Mouse (Mus musculus): Measurements from ENCODE around the gene Ets1. TPM values are rescaled to one million over a fixed set of nuclear protein-coding genes. Genes with fewer than 3 reads are reported as not detected.

Ets1 gene
- polyA plus RNA-seq, 1 experiment from 2014 or later, result 25.2 TPM

DNA sequence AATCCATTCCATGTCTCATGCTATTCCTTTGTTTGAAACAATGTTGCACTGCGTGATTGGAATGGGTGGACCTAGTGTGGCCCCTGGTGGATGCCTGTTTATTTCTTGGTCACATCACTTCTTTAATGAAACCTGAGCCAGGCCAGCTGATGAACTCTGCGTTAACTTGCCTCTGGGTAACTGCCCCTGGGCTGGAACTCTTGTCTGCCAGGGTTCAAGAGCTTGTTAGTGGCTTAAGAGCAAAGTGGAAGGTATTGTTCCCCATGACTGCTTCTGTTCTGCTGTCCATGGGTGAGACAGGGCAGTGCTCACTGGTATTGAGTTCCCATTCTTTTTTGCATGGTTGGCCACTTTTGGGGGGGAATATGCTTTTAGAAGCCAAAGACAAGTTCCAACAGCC lies 85.1 kb downstream of the Ets1 start:
- Histone ChIP-seq H3K9ac (no peak overlapping the region), H3K9me3 (no peaks in the 10 kb centered on the region), H3K27me3 (peaks cover 49% of the 10 kb centered on the region), H3K36me3 (no peaks in the 10 kb centered on the region), H3K4me3 (no peak overlapping the region), H3K4me2 (no peak overlapping the region), H3K27ac (replicated peaks) (no peak overlapping the region), H3K4me1 (replicated peaks) (peaks cover 21% of the 10 kb centered on the region)
- 57% methylated on average over 2 of the region's 2 CpGs for WGBS
- no peak for ATAC-seq (ENCODE audit: low read depth)

DNA sequence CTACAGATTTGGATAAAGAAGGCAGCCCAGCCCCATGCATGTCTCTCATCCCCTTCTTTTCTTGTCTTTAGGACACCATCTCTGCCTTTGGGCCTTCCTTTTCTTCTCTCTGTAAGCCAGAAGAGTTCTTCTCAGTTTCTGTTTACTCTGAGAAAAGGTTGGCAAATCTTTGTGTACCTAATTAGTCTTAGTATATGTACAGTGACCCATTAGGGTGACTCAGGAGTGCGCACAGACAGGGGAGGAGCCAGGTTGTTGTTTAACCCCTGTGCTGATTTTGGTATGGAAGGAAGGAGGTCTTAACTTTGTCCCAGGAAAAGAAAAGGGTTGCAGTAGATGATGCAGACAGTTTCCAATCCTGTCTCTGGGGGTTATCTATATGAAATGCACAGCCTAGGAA lies 86.2 kb downstream of the Ets1 start:
- H3K9ac ChIP-seq, result no peak overlapping the region
- 97% methylated on average over 1 of the region's 1 CpGs for WGBS
- H3K4me2 ChIP-seq, result no peak overlapping the region
- H3K4me1 ChIP-seq (replicated peaks), result peaks cover 13% of the 10 kb centered on the region
- H3K4me3 ChIP-seq, result no peak overlapping the region
- peaks cover 43% of the 10 kb centered on the region for H3K27me3 ChIP-seq
- H3K9me3 ChIP-seq, result no peaks in the 10 kb centered on the region
- H3K27ac ChIP-seq (replicated peaks), result no peak overlapping the region
- no peaks in the 10 kb centered on the region for H3K36me3 ChIP-seq
- no peak for ATAC-seq (ENCODE audit: low read depth)

DNA sequence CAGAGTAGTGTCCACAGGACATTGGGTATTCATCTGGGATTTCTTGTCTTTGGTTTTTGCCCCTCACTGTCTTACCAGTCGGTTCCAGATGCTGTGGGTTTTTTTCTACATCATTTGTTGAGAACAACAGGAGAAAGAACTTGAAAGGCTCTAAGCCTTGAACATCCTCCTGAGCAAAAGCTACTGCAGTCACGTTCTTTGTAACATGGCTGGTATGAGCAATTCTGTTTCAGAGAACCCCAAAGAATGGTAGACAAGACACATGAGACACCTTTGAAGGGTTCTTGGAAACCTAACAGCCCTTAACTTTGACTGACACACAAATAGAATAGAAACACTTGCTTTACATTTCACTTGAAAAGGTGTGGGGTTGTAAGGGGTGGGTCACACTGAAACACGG lies 86.9 kb downstream of the Ets1 start:
- 73% methylated on average over 3 of the region's 3 CpGs for WGBS
- Histone ChIP-seq H3K36me3 (no peaks in the 10 kb centered on the region), H3K27ac (replicated peaks) (no peak overlapping the region), H3K4me1 (replicated peaks) (peaks cover 9% of the 10 kb centered on the region; the same call in 1 of the 2 replicates), H3K4me2 (no peak overlapping the region), H3K27me3 (peaks cover 36% of the 10 kb centered on the region), H3K9me3 (no peaks in the 10 kb centered on the region), H3K4me3 (no peak overlapping the region), H3K9ac (no peak overlapping the region)
- ATAC-seq (ENCODE audit: low read depth), result no peak

DNA sequence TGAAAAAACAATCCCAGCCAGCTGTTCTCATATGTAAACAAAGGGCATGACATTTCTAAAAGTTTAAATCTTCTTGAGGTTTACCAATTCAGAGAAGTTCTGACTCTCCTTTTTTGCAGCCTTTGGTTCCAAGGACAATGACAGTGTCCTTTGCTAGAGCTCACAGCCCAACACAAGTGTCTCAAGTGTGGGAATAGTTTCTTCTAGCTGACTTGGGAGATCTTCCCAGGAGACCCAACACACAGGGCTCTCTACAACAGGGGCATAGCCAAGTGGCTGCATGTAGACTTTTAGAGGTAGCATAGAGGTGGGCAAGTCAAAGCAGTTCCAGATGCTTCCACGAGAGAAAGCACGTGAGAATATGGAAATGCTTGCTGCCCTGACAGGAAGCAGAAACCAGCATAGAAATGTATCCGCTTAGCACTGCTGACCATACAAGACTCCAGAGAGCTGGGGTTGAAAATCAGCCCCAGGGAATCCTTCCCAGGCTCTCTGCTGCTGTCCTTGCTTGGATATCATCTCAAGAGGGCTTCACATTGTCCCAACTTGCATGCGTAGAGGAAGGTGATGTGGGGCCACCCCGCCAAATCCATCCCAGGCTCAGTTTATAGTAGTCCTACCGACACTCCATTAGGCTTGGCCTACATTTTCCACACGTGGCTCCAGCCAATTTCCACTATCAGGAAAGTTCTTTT lies 88.3 kb downstream of the Ets1 start:
- H3K4me1 ChIP-seq (replicated peaks), result peaks cover 9% of the 10 kb centered on the region; the same call in 1 of the 2 replicates
- H3K9me3 ChIP-seq, result no peaks in the 10 kb centered on the region
- peaks cover 22% of the 10 kb centered on the region for H3K27me3 ChIP-seq
- no peaks in the 10 kb centered on the region for H3K36me3 ChIP-seq
- ATAC-seq (ENCODE audit: low read depth), result no peak
- 91% methylated on average over 7 of the region's 7 CpGs for WGBS
- H3K4me3 ChIP-seq, result no peak overlapping the region
- H3K4me2 ChIP-seq, result no peak overlapping the region
- no peak overlapping the region for H3K9ac ChIP-seq
- no peak overlapping the region for H3K27ac ChIP-seq (replicated peaks)

DNA sequence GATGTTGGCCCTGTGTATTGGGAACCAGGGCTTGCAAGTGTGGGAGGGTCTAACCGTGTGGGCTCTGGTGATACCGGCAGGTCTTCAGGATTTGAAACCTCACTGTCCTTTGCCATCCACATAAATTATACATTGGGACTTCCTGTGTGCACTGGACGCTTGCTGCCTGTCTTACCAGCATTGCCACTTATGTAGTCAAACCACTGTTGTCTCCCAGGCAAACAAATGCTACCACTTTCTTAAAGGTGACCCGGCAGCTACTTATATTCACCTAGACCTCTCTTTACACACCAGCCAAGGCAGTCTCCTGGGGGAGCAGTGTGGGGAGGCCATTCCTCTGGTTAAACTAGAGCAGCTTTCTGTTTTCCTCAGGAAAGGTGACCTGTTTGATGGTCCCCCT lies 89.9 kb downstream of the Ets1 start:
- WGBS, result 88% methylated on average over 4 of the region's 4 CpGs
- Histone ChIP-seq H3K9ac (no peak overlapping the region), H3K27me3 (peaks cover 8% of the 10 kb centered on the region; the same call in 1 of the 2 replicates), H3K4me2 (no peak overlapping the region), H3K4me3 (no peak overlapping the region), H3K9me3 (no peaks in the 10 kb centered on the region), H3K4me1 (replicated peaks) (peaks cover 5% of the 10 kb centered on the region; the same call in 1 of the 2 replicates), H3K36me3 (no peaks in the 10 kb centered on the region), H3K27ac (replicated peaks) (no peak overlapping the region)
- ATAC-seq (ENCODE audit: low read depth), result no peak

DNA sequence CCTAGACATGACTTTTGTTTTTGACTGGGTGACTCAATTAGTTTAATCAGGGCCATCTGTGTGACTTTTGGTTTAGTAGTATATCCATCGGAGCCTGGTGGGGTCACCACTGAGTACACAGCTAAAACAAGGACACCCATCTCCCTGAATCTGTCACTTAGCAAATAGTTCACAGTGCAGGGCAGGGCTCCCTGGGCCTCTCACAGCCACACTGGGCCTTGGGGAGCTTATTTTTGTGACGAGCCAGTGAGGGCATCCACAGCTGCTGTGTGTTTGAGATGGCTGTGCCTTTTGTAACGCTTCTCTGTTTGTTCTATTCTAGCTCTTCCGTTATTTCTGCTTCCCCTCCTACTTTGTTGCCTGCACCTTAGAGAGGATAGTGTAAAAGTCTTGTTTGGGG lies 90.6 kb downstream of the Ets1 start:
- no peak overlapping the region for H3K4me3 ChIP-seq
- 0 out of 2 replicates have a peak, but pooled peaks cover under 1% of the 10 kb centered on the region for H3K27me3 ChIP-seq
- H3K9ac ChIP-seq, result no peak overlapping the region
- ATAC-seq (ENCODE audit: low read depth), result no peak
- H3K9me3 ChIP-seq, result no peaks in the 10 kb centered on the region
- no peak overlapping the region for H3K4me2 ChIP-seq
- H3K36me3 ChIP-seq, result no peaks in the 10 kb centered on the region
- 79% methylated on average over 4 of the region's 4 CpGs for WGBS
- H3K27ac ChIP-seq (replicated peaks), result no peak overlapping the region
- no peaks in the 10 kb centered on the region for H3K4me1 ChIP-seq (replicated peaks)

DNA sequence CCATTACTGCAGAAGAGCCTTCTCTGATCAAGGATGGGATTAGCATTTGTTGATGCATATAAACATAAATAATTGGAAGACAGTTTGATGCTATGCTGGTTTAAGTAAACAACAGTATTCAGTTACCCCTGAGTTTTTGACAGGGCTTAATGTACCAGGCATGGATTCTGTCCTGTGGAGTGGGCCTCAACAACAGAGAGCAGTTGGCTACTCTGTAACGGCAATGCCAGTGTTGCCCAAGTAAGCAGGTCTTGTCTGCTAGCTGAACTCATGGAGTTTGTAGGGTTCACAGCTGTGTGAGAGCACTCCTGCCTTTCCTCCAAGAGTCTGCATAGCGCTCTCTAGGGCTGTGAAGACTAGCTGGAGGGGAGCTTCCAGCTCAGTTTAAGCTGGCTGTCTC lies 91.0 kb downstream of the Ets1 start:
- Histone ChIP-seq H3K4me2 (no peak overlapping the region), H3K36me3 (no peaks in the 10 kb centered on the region), H3K27ac (replicated peaks) (no peak overlapping the region), H3K4me1 (replicated peaks) (no peaks in the 10 kb centered on the region), H3K4me3 (no peak overlapping the region), H3K9ac (no peak overlapping the region), H3K27me3 (no peaks in the 10 kb centered on the region), H3K9me3 (no peaks in the 10 kb centered on the region)
- WGBS, result 96% methylated on average over 2 of the region's 2 CpGs
- ATAC-seq (ENCODE audit: low read depth), result no peak

DNA sequence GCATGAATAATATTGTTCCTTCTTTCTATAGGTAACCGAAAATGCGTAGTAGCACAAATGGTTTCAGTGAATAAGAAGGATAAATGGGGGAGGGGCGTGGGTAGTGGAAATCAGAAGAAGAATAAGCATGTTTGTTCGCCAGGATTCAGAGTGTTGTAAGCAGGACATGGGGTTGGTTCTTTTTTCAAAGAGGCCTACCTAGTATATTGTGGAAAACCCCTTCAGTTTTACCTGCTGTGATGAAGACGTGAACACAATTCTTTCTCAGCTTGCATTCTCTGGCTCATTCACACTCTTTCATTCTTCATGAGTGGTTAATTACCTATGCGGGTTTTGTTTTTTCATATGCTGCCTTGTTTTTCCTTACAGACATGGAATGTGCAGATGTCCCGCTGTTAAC lies 92.3 kb downstream of the Ets1 start:
- no peak for ATAC-seq (ENCODE audit: low read depth)
- no peak overlapping the region for H3K27ac ChIP-seq (replicated peaks)
- no peaks in the 10 kb centered on the region for H3K36me3 ChIP-seq
- no peak overlapping the region for H3K9ac ChIP-seq
- H3K9me3 ChIP-seq, result no peaks in the 10 kb centered on the region
- 74% methylated on average over 7 of the region's 7 CpGs for WGBS
- H3K4me1 ChIP-seq (replicated peaks), result no peaks in the 10 kb centered on the region
- H3K4me2 ChIP-seq, result no peak overlapping the region
- no peaks in the 10 kb centered on the region for H3K27me3 ChIP-seq
- H3K4me3 ChIP-seq, result no peak overlapping the region

DNA sequence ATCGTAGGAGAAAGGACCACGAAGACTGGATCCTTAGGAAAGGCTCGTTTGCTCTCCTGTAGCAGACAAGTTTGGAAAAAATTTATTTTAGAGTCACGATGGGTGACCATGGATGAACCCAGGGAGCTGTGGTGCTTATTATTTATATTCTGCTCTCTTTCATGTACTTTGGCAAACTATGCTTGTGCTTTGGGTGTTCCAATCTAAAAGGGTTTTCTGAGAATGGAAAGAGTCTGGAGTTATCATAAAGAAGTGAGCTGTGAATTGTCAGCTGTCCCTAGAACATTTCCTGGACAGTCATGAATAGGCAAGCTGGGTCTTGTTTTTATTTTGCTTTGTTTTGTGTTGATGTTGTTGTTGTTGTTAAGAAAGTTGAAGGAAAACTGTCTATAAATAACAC lies 92.8 kb downstream of the Ets1 start:
- Histone ChIP-seq H3K4me1 (replicated peaks) (no peaks in the 10 kb centered on the region), H3K9me3 (no peaks in the 10 kb centered on the region), H3K4me2 (no peak overlapping the region), H3K27ac (replicated peaks) (no peak overlapping the region), H3K9ac (no peak overlapping the region), H3K36me3 (no peaks in the 10 kb centered on the region), H3K4me3 (no peak overlapping the region), H3K27me3 (no peaks in the 10 kb centered on the region)
- ATAC-seq (ENCODE audit: low read depth), result no peak
- WGBS, result 66% methylated on average over 4 of the region's 4 CpGs

DNA sequence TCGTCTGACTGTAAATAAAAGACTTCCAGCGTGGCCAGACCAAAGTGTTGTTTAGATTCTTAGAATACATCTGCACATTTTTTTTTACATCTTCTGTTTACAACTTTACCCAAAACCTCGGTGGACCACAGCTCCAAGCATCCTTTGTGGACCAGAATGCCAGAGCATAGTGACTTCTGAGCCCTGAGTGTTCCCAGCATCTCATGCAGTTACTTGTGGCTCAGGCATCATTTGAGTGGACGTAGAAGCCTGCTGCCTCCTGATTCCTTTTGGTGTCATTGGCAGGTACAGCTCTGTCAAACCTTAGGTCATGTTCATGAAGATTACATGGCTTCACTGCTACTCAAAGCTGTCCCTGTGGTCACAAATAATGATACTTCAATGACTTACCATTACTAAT lies 93.2 kb downstream of the Ets1 start:
- Histone ChIP-seq H3K9ac (no peak overlapping the region), H3K4me2 (no peak overlapping the region), H3K4me3 (no peak overlapping the region), H3K27me3 (no peaks in the 10 kb centered on the region), H3K9me3 (no peaks in the 10 kb centered on the region), H3K36me3 (no peaks in the 10 kb centered on the region), H3K4me1 (replicated peaks) (no peaks in the 10 kb centered on the region), H3K27ac (replicated peaks) (no peak overlapping the region)
- WGBS, result 81% methylated on average over 4 of the region's 4 CpGs
- no peak for ATAC-seq (ENCODE audit: low read depth)

DNA sequence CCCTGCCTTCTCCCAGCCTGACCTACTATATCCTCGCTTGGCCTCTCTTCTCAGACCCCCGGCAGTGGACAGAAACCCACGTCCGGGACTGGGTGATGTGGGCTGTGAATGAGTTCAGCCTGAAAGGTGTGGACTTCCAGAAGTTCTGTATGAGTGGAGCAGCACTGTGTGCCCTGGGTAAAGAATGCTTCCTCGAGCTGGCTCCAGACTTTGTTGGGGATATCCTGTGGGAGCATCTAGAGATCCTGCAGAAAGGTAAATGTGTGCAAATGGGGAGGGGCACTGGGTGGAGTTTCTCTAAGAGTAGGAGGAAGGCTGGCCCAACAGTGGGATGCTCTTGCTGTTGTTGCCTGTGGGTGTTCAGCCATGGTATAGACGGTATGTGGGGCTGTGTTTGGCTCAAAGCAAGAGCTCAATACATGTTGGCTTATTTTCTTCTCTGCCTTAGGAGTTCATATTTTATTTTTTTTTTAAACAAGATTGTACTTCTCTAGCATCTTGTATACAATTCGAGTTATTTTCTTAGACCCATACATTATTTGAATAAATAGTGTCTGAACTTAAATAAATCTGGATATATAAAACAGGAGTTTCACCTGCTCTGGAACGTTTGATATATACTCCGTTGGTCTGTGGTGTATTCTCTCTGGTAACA lies 94.1 kb downstream of the Ets1 start:
- Histone ChIP-seq H3K4me3 (no peak overlapping the region), H3K36me3 (no peaks in the 10 kb centered on the region), H3K4me2 (no peak overlapping the region), H3K9ac (no peak overlapping the region), H3K9me3 (no peaks in the 10 kb centered on the region), H3K27ac (replicated peaks) (no peak overlapping the region), H3K4me1 (replicated peaks) (no peaks in the 10 kb centered on the region), H3K27me3 (no peaks in the 10 kb centered on the region)
- no peak for ATAC-seq (ENCODE audit: low read depth)
- WGBS, result 86% methylated on average over 9 of the region's 9 CpGs

DNA sequence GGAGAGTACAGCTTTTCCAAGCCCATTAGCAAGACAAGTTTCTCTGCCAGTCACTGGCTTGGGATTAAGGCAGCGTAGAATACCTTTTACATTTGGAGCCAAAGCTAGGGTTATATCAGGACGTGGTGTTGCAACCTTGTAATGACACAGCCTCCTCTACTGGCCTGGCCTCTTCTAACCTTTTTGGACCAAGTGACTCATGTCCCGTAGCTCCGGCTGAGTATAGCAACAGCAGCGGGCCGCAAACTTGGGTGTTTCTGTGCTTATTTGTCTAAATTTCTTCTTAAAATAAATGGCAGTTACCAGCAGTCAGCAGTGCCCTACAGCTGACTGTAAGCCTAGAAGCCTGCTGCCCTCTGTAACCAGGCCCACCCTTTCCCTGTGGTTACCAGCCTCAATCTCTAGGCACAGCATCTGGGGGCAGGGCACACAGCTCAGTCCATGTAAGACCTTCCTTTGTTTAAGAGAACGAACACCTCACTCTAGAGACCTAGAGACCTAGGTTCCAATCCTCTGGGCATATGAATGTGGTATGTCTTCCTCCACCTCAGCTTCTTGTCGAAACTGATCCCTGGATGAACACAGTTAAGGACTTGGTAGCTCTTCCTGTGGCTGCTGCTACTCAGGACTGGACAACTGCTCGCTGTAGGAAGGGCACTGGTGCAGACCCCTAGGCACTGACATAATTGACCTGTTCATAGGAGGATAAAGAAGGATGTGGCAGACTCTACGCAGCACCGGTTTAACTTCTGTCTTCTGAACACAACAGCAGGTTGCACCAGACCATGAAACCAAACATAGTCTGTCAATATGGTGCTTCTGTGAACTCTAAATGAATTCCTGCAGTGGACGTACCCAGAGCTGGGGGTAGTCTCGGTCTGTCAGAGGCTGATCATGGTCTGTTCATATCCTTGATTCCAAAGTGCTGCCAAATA lies 94.9 kb downstream of the Ets1 start:
- Histone ChIP-seq H3K4me3 (no peak overlapping the region), H3K27me3 (no peaks in the 10 kb centered on the region), H3K4me1 (replicated peaks) (no peaks in the 10 kb centered on the region), H3K27ac (replicated peaks) (no peak overlapping the region), H3K9ac (no peak overlapping the region), H3K9me3 (no peaks in the 10 kb centered on the region), H3K4me2 (no peak overlapping the region), H3K36me3 (no peaks in the 10 kb centered on the region)
- no peak for ATAC-seq (ENCODE audit: low read depth)
- 91% methylated on average over 13 of the region's 13 CpGs for WGBS
